Mouse (Mus musculus) kidney, adult 11 months (tissue): ENCODE data around the gene Susd2.

Experiments used
- DNase-seq: peaks from one replicate; pipeline ENCODE4 v3.0.0; 2022

Susd2 gene

GRCm38 (mm10) chr10:75643741-75644343 lies at the start of gene Susd2:
Gene Susd2 (minus strand): TSS chr10:75644008.
- DNase-seq: peak; percentile 94

- no peak for DNase-seq
Observed at GRCm38 (mm10) chr10:75688598-75688997, 44.8 kb upstream of the Susd2 start.

GRCm38 (mm10) chr10:75686724-75687123 lies 42.9 kb upstream of the Susd2 start:
- DNase-seq: no peak

- DNase-seq: no peak
Observed at GRCm38 (mm10) chr10:75684035-75685004, 40.5 kb upstream of the Susd2 start.

GRCm38 (mm10) chr10:75680574-75681001 lies 36.8 kb upstream of the Susd2 start:
- no peak for DNase-seq

GRCm38 (mm10) chr10:75679204-75679603 lies 35.4 kb upstream of the Susd2 start:
- no peak for DNase-seq

- DNase-seq: peak; percentile 62
Observed at GRCm38 (mm10) chr10:75677989-75678388, 34.2 kb upstream of the Susd2 start.

- DNase-seq: no peak
Observed at GRCm38 (mm10) chr10:75677571-75677970, 33.8 kb upstream of the Susd2 start.

GRCm38 (mm10) chr10:75676819-75677565 lies 33.2 kb upstream of the Susd2 start:
- DNase-seq: no peak

GRCm38 (mm10) chr10:75676286-75676685 lies 32.5 kb upstream of the Susd2 start:
- DNase-seq: no peak

- DNase-seq: no peak
Observed at GRCm38 (mm10) chr10:75675594-75675993, 31.8 kb upstream of the Susd2 start.

GRCm38 (mm10) chr10:75669936-75670335 lies 26.1 kb upstream of the Susd2 start:
- DNase-seq: no peak

- peak; percentile 48 for DNase-seq
Observed at GRCm38 (mm10) chr10:75667911-75668270, 24.1 kb upstream of the Susd2 start.

GRCm38 (mm10) chr10:75667115-75667910 lies 23.5 kb upstream of the Susd2 start:
- peak; percentile 28 for DNase-seq

- DNase-seq: no peak
Observed at GRCm38 (mm10) chr10:75666451-75667030, 22.7 kb upstream of the Susd2 start.

- DNase-seq: no peak
Observed at GRCm38 (mm10) chr10:75664673-75665270, 21.0 kb upstream of the Susd2 start.

- no peak for DNase-seq
Observed at GRCm38 (mm10) chr10:75662575-75662974, 18.8 kb upstream of the Susd2 start.

- no peak for DNase-seq
Observed at GRCm38 (mm10) chr10:75661876-75662275, 18.1 kb upstream of the Susd2 start.

- no peak for DNase-seq
Observed at GRCm38 (mm10) chr10:75661381-75661780, 17.6 kb upstream of the Susd2 start.

GRCm38 (mm10) chr10:75657772-75658171 lies 14.0 kb upstream of the Susd2 start:
- no peak for DNase-seq

- DNase-seq: no peak
Observed at GRCm38 (mm10) chr10:75657165-75657564, 13.4 kb upstream of the Susd2 start.

GRCm38 (mm10) chr10:75654053-75654452 lies 10.2 kb upstream of the Susd2 start:
- peak; percentile 70 for DNase-seq
